Mouse (Mus musculus) cerebellum, postnatal 14 days (tissue): ENCODE measurements around the gene Adam15.

Experiments used
- DNase-seq, 2 experiments: peaks; one replicate each; pipeline ENCODE4 v3.0.0; 2021; ENCODE audit warnings: mixed read lengths in 2 of 2

Gene Adam15

DNA sequence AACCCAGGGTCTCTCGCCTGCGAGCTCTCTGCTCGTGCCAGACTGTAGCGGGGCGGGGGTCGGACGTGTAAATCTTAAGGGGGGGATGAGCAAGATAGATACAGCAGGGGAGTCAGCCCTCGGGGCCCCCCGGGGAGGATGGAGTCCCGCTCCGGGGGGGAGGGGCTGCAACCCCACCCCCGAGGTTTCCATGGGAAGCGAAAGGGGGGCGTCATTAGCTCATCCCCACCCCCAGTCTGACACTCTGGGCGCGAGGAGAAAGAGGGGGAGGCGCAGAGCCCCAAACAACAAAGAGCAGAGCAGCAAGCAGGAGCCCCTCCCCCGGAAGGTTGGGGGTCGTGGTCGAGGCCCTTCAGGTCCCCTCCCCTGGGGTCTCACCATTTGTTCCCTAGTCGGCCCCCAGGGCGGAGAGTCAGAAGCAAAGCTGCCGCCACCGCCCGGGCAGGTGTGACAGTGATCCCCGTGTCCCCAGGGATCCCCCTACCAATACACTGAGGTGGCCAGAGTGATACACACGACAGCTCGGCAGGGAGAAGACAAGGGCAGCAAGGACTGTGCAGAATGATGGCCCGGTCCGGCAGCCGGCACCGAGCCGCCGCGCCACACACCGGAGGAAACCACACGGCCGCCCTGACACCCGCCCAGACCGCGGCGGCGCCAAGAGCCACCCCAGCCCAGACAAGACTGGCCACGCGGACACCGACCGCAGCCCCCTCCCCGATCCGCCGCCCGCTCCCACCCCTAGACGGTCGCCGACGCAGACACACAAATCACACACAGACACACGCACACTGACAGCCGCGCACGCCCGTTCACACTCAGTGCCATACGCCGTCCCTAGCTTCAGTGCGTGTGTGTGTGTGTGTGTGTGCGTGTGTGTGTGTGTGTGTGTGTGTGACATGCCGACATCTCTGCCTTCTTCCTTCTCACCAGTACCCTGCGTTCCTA, 28.3 kb downstream of the Adam15 start:
- DNase-seq, result peak; percentile 38 to 56

DNA sequence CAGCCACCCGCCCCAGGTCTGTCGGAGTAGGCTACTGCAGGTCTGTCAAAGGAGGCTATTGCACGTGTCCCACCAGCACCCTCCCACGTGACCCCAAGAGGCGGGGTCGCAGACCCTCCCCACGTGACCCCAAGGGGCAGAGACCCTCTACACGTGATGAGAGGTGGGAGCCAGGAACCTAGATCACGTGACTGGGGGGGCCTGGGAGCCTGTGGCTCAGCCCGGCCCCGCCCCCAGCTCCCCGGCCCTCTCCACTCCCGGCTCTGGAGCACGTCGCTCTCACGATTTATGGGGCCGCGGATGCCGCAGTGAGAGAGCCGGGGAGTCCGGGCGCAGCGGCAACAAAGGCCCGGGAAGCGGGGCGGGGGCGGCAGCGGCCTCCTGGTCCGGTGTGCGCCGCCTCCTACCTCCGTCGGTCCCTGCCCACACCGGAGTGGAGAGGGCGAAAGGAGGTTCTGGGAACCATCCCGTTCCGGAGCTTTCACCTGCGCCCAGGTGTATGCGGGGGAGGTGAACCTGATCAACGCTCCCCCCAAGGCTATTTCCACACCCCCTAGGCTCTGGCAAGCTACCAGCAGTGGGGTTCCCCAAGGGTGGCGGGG, 29.1 kb downstream of the Adam15 start:
- DNase-seq, result peak in 1 of 2 experiments; percentile 54

DNA sequence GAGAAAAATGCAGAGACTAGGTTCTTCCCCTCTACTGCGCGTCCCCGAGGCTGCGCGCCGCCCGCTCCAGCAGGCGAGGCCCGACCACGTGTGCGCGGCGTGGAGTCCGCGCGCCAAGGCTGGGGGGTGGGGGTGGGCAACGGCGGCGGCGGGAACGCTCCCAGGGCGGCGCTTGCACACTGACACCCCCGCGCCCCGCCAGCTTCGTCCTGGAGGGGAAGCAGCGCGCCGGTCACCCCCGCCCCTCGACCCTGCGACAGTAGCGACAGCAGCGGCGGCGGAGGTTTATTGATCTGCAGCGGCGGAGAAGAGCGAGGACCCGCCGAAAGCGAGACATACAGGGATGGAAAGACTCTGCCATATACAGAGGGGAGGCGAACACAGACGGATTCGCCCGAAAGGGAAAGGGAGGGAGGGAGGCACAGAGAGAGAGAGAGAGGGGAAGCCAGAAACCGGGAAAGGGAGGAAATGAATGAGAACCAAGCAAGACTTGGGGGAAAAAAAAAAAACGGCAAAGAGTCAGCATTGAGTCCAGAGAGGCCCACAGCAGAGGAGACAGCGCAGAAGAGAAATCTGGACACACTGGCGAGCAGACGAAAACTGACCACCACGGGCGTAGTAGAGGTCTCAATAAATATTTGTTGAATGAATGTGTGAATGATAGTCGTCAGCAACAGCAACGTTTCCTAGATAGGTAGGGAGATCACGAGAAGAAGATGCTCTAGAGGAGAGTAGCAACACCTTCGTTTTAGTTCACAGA, 30.0 kb downstream of the Adam15 start:
- DNase-seq, result peak in 1 of 2 experiments; percentile 39

DNA sequence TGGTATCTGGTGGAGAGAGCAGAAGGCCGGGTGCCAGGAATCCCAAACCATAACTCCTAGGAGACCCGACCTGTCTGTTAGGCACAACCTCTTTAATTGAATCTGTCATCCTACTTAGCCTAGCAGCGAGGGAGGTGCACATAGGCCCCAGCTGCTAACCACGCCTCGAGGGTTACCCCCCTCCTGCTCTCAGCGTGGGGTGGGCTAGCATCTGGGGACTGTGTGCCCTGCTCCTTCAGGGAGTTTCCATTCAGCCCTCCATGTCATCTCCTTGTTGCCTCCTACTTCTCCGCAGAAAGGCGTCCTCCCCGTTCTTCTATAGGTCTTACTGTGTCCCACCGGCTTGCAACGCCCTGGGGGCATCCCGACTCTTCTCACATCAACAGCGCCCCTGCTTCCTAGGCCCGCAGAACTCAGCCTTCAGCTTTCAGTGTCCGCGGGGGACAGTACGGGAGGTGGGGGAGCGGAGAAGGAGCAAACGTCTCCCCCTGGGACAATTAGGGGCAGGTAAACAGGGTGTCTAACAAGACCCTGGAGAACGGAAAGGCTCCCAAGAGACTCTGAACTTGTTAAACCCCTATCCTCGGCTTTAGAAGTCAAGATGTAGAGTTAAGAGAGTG, 30.7 kb downstream of the Adam15 start:
- peak in 1 of 2 experiments; percentile 45 for DNase-seq

DNA sequence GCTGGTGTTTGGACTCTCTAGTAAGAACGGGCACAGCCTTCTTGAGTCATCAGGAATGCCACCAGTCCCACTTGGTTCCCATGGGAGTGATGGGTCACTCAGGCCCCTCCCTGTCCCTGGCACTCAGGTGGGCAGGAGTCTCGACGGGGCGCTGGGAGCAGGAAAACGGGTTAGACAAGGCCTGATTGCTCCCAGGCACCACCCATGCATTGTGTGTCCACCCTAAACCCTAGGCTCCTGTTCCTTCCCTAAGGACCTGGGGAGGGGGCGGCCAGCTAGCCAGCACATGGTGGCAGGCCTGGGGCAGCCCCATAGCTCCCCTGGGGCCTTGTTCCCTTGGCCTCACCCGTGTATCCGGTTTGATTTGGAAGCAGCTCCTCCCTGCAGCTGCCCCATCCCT, 31.5 kb downstream of the Adam15 start:
- DNase-seq, result peak in 1 of 2 experiments; percentile 20

DNA sequence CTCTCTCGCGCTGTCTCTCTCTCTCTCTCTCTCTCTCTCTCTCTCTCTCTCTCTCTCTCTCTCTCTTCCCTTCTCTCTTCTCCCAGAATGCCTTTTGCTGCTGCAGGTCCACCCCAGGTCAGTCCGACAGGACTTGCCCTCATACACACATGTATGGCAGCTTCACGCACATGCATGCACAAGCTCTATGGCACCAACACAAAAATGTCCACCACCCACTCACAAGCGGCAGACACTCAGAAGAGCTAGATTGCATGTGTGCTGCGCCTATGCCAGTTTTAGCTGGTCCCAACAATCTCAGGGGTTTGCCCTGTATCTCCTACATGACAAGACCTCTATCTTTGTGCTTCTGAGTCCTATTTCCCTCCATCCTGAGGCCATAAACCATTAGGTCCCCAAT, 32.5 kb downstream of the Adam15 start:
- no peak for DNase-seq

DNA sequence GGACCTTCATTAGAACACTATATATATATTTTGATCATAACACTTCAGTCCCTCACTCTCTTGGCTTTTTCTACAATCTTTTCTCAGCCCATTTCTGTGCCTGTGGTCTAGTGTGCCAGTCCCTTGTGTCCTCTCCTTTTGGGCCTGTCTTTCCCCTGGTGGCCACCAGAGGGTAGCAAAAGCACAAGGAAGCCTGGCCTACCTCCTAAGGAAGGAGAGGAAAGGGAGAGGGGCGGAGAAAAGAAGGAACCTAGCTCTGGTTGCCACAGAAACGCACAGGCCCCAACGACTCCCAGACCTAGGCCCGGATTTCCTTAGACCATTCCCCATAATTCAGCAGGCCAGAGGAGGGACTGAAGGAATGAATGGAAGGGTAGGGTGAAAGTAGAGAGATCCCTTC, 33.0 kb downstream of the Adam15 start:
- peak; percentile 93 to 94 for DNase-seq

DNA sequence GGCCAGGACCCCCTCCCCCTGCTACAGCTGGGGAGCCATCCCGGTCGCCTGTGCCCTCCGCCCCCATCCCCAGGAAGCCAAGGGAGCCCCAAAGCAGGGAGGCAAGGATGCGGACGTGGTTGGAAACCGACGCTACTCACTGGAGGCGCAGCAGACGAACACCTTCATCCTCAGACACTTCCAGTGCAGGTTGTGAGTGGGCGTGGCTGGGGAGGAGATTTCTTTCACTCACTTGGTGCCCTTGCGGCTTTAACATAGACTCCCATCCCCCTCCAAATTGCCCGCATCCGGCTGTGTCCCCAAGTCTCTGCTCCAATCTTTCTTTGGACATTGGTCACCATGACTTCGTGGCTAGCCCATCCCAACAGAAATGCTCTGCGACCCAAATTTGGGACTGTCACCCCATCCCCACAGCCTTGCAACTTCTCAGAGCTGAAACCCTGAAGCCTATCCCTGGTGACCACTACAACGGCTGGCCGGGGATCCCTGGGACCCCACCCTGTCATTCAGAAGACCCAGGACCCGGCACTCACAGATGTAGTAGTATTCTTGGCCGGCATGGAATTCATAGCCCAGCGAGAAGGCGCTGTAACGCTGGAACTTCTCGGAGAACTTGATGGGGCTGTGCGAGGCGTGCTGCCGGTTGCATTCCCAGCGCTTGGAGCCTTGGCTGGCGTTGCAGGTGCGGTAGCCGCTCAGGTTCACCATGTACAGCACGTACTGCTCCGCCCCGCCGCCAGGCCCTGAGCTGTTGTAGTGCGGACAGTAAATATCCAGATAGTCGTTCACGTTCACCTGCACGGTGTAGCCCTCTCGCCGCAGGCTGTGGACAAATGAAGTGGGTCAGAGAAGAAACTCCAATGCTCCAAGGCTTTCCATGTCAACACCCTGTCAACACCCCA, 33.6 kb downstream of the Adam15 start:
- DNase-seq, result peak in 1 of 2 experiments; percentile 41

DNA sequence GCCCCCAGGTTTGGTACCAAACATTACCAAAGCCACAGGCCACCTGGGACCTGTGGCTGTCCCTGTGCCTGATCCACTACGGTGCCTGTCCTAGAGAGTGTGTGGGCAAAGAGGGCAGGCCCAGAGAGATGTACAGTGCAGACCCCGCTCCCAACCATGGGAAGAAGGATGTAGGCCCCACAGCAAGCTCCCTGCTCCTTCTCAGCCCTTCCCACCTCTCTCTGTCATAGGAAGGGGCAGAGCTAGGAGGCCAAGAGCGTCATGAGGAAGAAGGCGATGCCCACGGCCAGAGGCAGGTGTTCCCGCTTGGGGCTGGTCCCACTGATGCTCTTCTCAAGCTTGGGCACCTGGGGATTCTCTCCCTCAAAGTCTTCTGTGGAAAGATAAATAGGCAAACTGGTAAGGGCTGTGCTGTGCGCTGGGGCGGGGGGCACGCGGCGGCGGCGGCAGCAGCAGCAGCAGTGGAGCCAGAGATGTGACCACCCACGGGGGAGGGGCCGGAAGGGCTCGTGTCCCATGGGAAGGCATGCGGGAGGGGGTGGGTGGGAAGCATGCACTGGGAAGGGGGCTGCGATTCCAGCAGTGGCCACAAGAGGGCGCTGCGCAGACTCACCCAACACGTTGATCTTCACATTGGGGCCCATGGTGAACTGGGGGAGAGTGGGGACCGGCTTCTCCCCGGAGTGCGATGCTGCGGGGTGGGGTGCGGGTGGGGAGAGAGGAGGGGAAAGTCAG, 34.4 kb downstream of the Adam15 start:
- DNase-seq, result peak; percentile 83 to 93

DNA sequence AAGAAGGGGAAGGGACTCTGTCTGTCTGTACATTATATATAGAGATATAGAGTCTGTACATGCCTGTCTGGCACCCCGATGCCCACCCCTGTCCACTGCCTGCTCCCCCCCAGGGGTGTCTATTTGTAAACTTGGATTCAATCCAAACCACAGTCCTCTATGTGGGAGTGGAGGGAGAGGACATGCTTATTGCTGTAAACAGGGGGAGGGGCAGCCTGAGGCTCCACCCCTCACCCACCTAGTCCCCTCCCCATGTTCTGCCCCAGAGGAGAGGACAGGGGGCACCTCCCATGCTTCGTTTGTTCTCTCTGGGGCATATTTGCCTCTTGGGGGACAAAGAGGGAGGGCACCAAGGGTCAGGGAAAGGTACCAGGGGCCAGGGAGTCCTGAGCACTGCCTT, 35.0 kb downstream of the Adam15 start:
- DNase-seq, result no peak

DNA sequence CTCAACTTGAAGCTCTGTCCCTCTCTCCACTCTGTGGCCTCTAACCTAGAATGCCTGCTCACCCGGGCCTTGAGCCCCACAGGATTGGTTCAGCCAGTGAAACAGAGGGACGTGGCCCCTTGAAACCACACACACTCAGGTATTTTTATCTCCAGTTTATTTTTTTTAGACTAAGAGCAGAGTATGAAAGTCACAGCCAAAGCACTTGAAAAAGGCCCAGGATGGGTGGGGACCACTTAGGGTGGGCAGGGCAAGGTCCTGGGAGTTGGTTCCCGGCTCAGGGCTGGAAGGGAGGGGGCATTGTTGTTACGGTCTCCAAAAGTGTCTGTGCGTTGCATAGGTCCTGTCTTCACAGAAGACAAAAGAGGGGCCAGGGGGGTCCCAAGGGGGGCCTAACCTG, 35.5 kb downstream of the Adam15 start:
- DNase-seq, result no peak

DNA sequence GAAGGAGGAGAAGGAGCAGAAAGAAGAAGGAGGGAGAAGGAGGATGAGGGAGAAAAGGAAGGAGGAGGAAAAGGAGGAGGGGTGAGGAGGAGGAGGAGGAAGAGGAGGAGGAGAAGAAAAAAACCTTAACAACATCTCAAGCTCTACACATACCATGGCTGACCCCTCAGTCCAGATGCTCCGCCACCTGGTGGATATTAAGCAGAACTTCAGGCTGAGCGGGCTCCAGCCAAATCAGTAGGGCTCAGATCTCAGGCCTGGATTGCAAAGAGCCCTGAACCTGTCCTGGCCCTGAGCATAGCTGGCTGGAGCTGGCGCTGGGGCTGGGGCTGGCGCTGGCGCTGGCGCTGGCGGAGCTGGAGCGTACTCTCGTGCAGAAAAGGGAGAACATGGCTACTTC, 41.7 kb downstream of the Adam15 start:
- DNase-seq, result peak; percentile 84

DNA sequence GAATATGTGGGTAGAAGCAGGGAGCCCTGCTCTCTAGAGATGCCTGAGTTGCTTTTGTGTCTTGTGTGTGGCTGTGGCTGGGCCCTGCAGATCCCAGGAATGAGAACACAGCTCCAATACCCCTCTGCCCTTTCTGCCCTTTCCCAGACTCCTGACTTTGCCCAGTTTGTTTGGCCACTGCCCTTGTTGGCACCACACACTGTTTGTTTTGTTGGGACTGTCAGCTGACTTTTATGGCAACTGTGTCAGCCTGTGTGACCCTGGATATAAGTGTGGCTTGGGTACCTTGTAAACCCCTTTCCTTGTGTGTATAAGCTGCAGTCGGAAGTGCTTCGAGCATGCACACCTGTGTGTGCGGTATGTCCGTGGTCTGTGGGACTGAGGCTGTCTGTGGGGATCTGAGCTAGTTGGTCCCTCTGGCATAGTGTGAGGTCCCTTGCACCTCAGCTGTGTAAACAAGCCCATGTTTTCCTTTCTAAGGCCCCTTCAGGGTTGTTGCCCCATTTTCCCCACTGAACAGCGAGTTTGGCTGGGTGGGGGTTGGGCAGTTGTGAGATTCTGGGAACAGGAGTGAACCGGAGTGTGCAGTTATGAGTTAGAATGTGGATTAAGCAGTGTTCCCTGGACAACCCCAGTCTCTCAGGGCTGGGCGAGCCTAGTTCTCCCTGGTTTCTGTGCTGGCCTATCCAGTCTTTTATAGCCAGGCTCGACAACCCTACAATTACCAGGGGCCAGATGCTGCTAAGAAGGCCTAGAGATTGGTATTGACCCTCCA, 44.1 kb downstream of the Adam15 start:
- no peak for DNase-seq

DNA sequence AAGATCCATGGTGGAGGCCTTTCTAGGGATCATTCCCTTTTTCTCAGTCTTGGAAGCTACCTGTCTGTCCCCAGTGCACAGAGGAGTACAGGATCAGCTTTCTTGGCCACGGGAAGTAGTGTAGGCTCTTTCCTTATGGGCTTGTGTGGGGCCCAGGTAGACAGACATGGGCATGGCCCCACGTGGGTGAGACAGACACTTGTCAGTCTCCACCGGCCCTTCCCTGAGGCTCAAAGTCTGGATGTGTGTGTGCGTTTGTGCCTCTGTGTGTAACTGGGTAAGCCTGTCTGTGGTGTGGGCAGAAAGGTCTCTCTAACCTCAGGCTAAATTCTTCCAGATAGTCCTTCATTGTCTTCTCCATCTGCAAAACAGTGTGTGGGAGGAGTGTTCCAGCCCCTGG, 44.7 kb downstream of the Adam15 start:
- no peak for DNase-seq

DNA sequence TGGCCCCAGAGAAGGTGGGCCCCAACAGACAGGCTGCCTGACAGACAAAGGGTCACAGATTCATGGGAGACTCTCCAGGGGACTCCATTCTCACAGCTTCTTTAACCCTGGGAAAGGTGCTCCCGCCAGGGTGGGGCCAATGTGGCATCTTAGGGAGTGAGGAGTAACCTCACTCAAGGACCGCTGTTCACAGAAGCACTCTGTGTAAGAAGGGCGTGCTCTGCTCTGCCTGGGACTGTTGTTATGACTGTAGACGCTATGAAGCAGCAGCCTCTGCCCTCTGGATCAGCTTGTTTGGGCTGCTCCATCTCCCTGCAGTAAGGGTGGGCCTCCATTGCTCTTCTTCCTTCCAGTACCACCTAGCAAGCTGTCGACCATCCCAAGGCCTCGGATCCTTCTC, 45.4 kb downstream of the Adam15 start:
- DNase-seq, result no peak

DNA sequence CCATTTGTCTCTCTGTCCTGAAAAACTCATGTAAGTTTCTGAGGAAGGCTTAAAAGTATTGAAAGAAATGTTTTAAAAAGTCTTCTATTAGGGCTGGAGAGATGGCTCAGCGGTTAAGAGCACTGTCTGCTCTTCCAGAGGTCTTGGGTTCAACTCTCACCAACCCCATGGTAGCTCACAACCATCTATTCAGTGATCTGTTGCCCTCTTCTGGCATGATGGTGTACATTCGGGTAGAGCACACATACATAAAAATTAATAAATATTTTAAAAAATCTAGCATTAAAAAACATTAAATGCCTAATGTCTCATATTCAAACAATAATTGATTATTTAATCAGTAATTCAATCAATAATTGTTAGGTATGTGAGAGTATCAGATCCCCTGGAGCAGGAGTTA, 49.3 kb downstream of the Adam15 start:
- no peak for DNase-seq

DNA sequence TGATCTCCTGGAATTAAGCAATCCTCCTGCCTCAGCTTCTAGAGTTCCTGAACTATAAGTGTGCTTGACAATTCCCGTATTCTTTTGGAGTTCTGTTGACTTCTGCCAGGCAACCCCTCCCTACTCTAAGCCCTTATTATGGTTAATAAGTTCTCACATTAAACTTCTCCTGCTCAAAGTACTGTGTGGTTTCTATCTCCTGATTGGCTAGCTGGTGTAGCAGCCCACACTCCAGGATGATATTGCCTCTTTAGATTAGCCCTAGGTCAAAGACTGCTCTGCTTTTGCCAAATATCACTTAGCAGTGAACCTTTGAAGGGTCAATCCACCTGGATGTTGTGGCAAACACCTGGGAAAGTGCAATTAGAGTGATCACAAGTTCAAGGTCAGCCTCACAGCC, 49.7 kb downstream of the Adam15 start:
- no peak for DNase-seq

DNA sequence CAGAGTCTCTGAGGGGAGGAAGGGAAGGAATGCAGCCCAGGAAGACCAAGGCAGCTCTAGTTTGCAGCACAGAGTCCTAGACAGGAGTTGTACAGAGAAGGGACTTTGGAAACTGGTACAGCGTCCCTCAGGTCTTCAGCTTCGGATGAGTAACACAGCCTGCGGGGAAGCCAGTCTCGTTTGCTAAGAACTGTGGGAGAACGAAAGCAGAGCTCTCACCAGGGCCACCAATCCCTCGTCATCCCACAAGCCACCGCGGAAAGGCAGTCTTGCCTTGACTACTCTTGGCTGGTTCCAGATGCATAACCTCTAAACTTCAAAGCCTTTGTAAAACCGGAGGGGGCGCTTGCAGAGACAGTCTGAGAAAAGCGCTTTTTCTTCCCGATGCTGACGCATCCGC, 50.3 kb downstream of the Adam15 start:
- DNase-seq, result no peak

DNA sequence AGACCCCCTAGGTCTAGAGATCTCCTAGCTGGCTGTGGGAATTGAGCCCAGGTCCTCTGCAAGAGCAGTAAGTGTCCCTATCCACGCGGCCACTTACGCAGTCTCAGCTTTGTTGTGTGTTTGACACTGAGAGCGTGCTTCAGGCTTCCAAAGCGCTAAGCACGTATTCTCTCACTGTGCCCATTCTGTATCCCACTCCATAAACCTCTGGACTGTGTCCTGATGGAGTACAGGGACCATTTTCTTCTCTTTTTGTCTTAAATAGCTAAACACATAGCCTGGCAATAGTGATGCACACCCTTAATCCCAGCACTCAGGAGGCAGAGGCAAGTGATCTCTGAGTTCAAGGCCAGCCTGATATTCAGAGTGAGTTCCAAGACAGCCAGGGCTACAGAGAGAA, 50.9 kb downstream of the Adam15 start:
- no peak for DNase-seq

DNA sequence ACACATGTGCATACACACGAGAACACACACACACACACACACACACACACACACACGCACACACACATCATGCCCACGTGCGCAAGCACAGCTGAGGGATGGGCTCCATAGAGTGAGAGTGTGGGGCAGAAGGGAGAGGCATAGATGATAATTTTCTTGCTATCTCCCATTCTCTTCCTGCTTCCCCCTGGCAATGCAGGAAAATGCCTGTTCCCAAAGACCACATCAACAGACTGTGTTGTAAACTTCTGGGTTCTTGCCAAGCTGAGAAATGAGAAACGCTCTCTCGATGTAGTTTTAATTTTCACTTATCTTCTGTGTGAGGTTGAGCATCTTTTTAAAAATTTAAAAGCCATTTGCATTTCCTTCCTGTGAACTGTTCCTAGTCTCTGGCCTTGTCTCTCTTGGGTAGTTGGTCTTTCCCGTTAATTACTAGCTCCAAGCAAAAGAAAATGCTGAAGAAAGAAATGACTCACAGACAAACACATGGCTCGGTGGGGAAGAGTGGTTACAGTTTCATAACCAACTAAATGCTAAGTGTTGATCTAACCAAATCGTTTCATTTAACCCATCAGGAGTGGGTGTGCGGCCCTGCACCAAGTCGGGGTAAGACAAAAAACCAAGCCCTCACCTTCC, 52.9 kb downstream of the Adam15 start:
- DNase-seq, result no peak
